Mouse (Mus musculus) G1E (cell line): Measurements from ENCODE around the gene Sfxn5.

Experiments
- CTCF ChIP-seq: IDR thresholded peaks from 2 replicates; pipeline ENCODE4 v1.5.1; 2012; ENCODE audit warnings: low read depth, low read length, inconsistent platforms, mixed read lengths
- GATA1 ChIP-seq: IDR thresholded peaks from 2 replicates; pipeline ENCODE4 v1.6.1; 2012; ENCODE audit warnings: borderline replicate concordance, low read length, inconsistent platforms, mixed read lengths
- POLR2AphosphoS5 ChIP-seq: IDR thresholded peaks from 2 replicates; pipeline ENCODE4 v1.6.1; 2012; ENCODE audit warnings: low read depth, low read length, inconsistent platforms; ENCODE audit not compliant: insufficient replicate concordance

- TF ChIP-seq CTCF, result no peak
- no peak for TF ChIP-seq GATA1
- TF ChIP-seq POLR2AphosphoS5, result no peak
Measured at GRCm38 (mm10) chr6:85253275-85253674, 79.9 kb downstream of the Sfxn5 start.
